7 mouse cellular contexts compared by ENCODE assay signal in the genomic region with DNA sequence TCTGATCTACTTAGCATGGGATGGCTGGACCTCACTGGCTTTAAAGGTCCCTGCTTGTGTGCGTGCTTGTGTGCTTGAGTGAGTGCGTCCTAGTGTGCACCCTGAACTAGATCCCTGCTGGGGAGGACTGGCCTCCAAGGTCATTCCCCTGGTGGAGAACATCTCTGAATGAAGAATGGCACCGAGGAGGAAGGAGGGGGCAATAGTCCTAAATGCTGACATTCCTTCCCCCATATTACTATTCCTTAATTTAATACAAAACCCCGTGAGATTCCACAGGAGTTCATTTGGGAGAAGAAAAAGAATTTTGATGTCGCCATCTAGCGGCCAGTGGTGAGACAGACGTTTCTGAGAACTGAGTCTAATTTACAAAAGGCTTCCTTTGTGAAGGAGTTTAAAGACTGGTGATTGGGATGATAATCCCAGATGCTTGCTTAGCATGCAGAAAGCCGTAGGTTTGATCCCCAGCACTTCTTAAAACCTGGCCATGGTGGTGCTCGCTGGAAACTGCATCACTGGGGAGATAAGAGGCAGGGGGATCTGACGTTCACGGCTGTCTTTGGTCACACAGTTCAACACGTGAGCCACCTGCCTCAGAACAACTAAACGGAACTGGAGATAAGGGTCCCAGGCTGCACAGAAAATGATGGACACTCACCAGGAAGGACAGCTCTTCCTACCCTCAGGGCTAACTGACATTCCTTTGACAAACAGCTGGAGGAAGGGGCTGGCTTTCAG. TPM values are rescaled to one million over a fixed set of nuclear protein-coding genes. Genes with fewer than 3 reads are reported as not detected.
DNase-seq lines count a peak whose midpoint lies in the region; ATAC-seq lines count a peak whose summit lies in the region.
"Not testable (repeated sequence)": the region's sequence is repeated elsewhere in the genome, so short reads cannot be mapped to it uniquely, and the experiment has no call there.

No protein-coding gene starts in this region.

- H3K4me1 ChIP-seq in embryonic facial prominence, embryonic 12.5 days, result not testable (repeated sequence)

- H3K9me3 ChIP-seq in embryonic facial prominence, embryonic 12.5 days, result not testable (repeated sequence)

- ATAC-seq in embryonic facial prominence, embryonic 12.5 days (ENCODE audit: insufficient number of reproducible peaks, insufficient read depth, low FRiP score, low TSS enrichment), result peak; percentile 89

- not testable (repeated sequence) for H3K9ac ChIP-seq in embryonic facial prominence, embryonic 12.5 days

- not testable (repeated sequence) for H3K36me3 ChIP-seq in embryonic facial prominence, embryonic 12.5 days

- H3K4me2 ChIP-seq in embryonic facial prominence, embryonic 12.5 days (replicated peaks), result not testable (repeated sequence)

- not testable (repeated sequence) for H3K27me3 ChIP-seq in embryonic facial prominence, embryonic 12.5 days

- intact Hi-C loops in left cerebral cortex, postnatal 36 days (cut with DNase I), result not testable (repeated sequence)

- not testable (repeated sequence) for H3K27ac ChIP-seq in embryonic facial prominence, embryonic 12.5 days

- 47% methylated on average over 13 of the region's 13 CpGs for WGBS in embryonic facial prominence, embryonic 12.5 days

- not testable (repeated sequence) for H3K4me3 ChIP-seq in embryonic facial prominence, embryonic 12.5 days

- DNase-seq in adrenal gland, postnatal 25 days, result peak; percentile 80
- peak; percentile 66 to 91 for DNase-seq in heart, adult 18-20 months
- peak; percentile 74 for DNase-seq in kidney, adult 11 months
- DNase-seq in left cerebral cortex, postnatal 36 days (ENCODE audit: low spot score in 2 of 2), result peak; percentile 83 to 93
- DNase-seq in mesoderm, embryonic 11.5 days (ENCODE audit: low read depth, low spot score), result peak; percentile 89
- DNase-seq in skeletal muscle tissue, adult 2 months (ENCODE audit: low read depth, low spot score), result peak; percentile 14

RNA-seq across cellular contexts. Expression of a gene that starts 26.2 kb away (rescaled TPM):
- total RNA-seq in adrenal gland, postnatal 25 days (2021), result 0.67 TPM in 1 of 2 replicates, not detected in the other
- not detected in 2 replicates for polyA plus RNA-seq in embryonic facial prominence, embryonic 12.5 days (2016; fragmentation: Nextera tagmentation; extraction: Ambion mirVana)
- under 1 TPM; 0.17 to 0.41 TPM for total RNA-seq in heart, adult 18-20 months (2021)
- total RNA-seq in left cerebral cortex, postnatal 36 days (2021), result under 1 TPM; 0.37 to 0.70 TPM

Comparison
In these comparisons a context has a peak if more than half of its experiments do, and no peak if none do; other contexts are left out.
1. DNase-seq: peak in every context shown above with its lines; median percentile 89 in mesoderm, embryonic 11.5 days; 88 in left cerebral cortex, postnatal 36 days; 80 in adrenal gland, postnatal 25 days; 78 in heart, adult 18-20 months; 74 in kidney, adult 11 months; 14 in skeletal muscle tissue, adult 2 months.